Mouse (Mus musculus): ENCODE measurements around the gene Mipep.

DNA sequence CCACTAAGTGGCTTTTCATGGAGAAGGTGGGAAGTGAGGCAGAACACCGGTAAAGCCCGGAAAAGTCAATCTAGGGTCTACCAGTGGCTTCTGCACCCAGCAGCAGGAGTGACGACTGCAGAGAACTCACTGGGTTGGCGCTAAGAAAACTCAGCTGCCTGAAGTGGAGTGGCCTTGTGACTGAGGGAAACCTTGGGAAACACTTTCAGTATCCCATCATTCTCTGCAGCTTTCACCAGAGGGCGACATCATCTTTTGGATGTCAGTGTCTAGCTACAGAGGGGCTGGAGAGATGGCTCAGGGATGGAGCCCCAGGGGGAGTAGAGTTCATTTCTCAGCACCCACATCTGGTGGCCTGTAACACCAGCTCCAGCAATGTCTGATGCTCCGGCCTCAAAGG, 15.0 kb upstream of the Mipep start:
- TF ChIP-seq CTCF (IDR thresholded peaks at IDR 0.05; ENCODE audit: control insufficient read depth, insufficient read depth, insufficient replicate concordance, low read depth, low read length) = no peak
- no peak for TF ChIP-seq POLR2A (IDR thresholded peaks at IDR 0.05; ENCODE audit: control insufficient read depth, low read depth, low read length)

All from testis, adult 2 months (tissue).